Comparison of ENCODE assay signal across 8 mouse cellular contexts in genomic region chr2:170183851-170184174, GRCm38 (mm10). TPM values are rescaled to one million over a fixed set of nuclear protein-coding genes. Genes with fewer than 3 reads are reported as not detected.
DNase-seq lines count a peak whose midpoint lies in the region; ATAC-seq and TF ChIP-seq lines count a peak whose summit lies in the region.

No protein-coding gene starts in this region.

- no peak for ATAC-seq in hindbrain, embryonic 16.5 days

- H3K9me3 ChIP-seq in heart, embryonic 10.5 days: no peaks in the 10 kb centered on the region
- H3K9me3 ChIP-seq in hindbrain, embryonic 16.5 days (ENCODE audit: control insufficient read depth, low read length): no peaks in the 10 kb centered on the region
- H3K9me3 ChIP-seq in midbrain, embryonic 10.5 days (replicated peaks): no peaks in the 10 kb centered on the region

- no peak for TF ChIP-seq POLR2A in bone marrow macrophage, adult 2 months (IDR thresholded peaks at IDR 0.05; ENCODE audit: borderline replicate concordance, low read depth, low read length)

- DNase-seq in heart, embryonic 10.5 days (ENCODE audit: low spot score): no peak
- no peak for DNase-seq in heart, adult 8-10 months (ENCODE audit: low spot score)
- DNase-seq in midbrain, embryonic 10.5 days (ENCODE audit: low spot score): no peak
- no peak for DNase-seq in T-cell, adult 2 months (ENCODE audit: low spot score)
- no peak for DNase-seq in frontal cortex, postnatal 25 days (ENCODE audit: low spot score in 2 of 2)
- DNase-seq in right cerebral cortex, postnatal 36 days (ENCODE audit: low spot score in 2 of 2): no peak

- peak overlapping the region; percentile 70 for H3K4me2 ChIP-seq in hindbrain, embryonic 16.5 days (ENCODE audit: low read length)

- WGBS in heart, embryonic 10.5 days: 75% methylated on average over 4 of the region's 4 CpGs
- 60% methylated on average over 4 of the region's 4 CpGs for WGBS in hindbrain, embryonic 16.5 days
- WGBS in midbrain, embryonic 10.5 days: 83% methylated on average over 4 of the region's 4 CpGs

- peak overlapping the region; percentile 92 for H3K27ac ChIP-seq in heart, embryonic 10.5 days
- H3K27ac ChIP-seq in bone marrow macrophage, adult 2 months (ENCODE audit: insufficient read depth, low read depth, low read length): peak overlapping the region; percentile 89
- no peak overlapping the region for H3K27ac ChIP-seq in hindbrain, embryonic 16.5 days (ENCODE audit: low read depth, low read length)
- H3K27ac ChIP-seq in midbrain, embryonic 10.5 days (replicated peaks): no peak overlapping the region

- H3K9ac ChIP-seq in hindbrain, embryonic 16.5 days (ENCODE audit: low read depth, low read length): no peak overlapping the region

- peak overlapping the region; percentile 69 for H3K4me3 ChIP-seq in heart, embryonic 10.5 days
- peak overlapping the region; percentile 30; the same call in 1 of the 2 replicates for H3K4me3 ChIP-seq in bone marrow macrophage, adult 2 months (ENCODE audit: insufficient read depth, low read length)
- H3K4me3 ChIP-seq in hindbrain, embryonic 16.5 days (ENCODE audit: low read length): peak overlapping the region; percentile 49
- H3K4me3 ChIP-seq in midbrain, embryonic 10.5 days: peak overlapping the region; percentile 66

- H3K4me1 ChIP-seq in heart, embryonic 10.5 days: peaks cover 17% of the 10 kb centered on the region; the same call in 1 of the 2 replicates
- H3K4me1 ChIP-seq in bone marrow macrophage, adult 2 months (ENCODE audit: control insufficient read depth, insufficient read depth, low read length): peaks cover 19% of the 10 kb centered on the region
- no peaks in the 10 kb centered on the region for H3K4me1 ChIP-seq in hindbrain, embryonic 16.5 days (ENCODE audit: control insufficient read depth, insufficient read depth, low read depth, low read length)
- peaks cover 24% of the 10 kb centered on the region for H3K4me1 ChIP-seq in midbrain, embryonic 10.5 days

- H3K27me3 ChIP-seq in heart, embryonic 10.5 days (ENCODE audit: insufficient read depth, poor library complexity, severe bottlenecking): 0 out of 2 replicates have a peak, but pooled peaks cover 3% of the 10 kb centered on the region
- H3K27me3 ChIP-seq in hindbrain, embryonic 16.5 days (replicated peaks; ENCODE audit: control insufficient read depth, insufficient read depth, low read length): no peaks in the 10 kb centered on the region
- peaks cover 9% of the 10 kb centered on the region; the same call in 1 of the 2 replicates for H3K27me3 ChIP-seq in midbrain, embryonic 10.5 days (ENCODE audit: low read depth, poor library complexity, severe bottlenecking)

- no peaks in the 10 kb centered on the region for H3K36me3 ChIP-seq in heart, embryonic 10.5 days
- H3K36me3 ChIP-seq in hindbrain, embryonic 16.5 days (ENCODE audit: control insufficient read depth, insufficient read depth, low read length): no peaks in the 10 kb centered on the region
- H3K36me3 ChIP-seq in midbrain, embryonic 10.5 days: no peaks in the 10 kb centered on the region

- TF ChIP-seq CTCF in bone marrow macrophage, adult 2 months (IDR thresholded peaks at IDR 0.05; ENCODE audit: low read depth, low read length): no peak

RNA-seq across cellular contexts. Expression of gene Zfp217, which starts 35.9 kb away (rescaled TPM):
- 3.2 and 3.7 TPM in 2 replicates for polyA plus RNA-seq in heart, embryonic 10.5 days (2016; fragmentation: Nextera tagmentation; extraction: Ambion mirVana)
- total RNA-seq in heart, adult 8-10 months (2022): 10 to 100 TPM in 1 of 4 experiments, 1 to 10 TPM in 3; 7.4 to 12.0 (median 8.9) TPM
- polyA plus RNA-seq in bone marrow macrophage, adult 2 months (2012; ENCODE audit: insufficient read depth, insufficient read length, missing spikeins): 44.0 and 45.3 TPM in 2 replicates
- 0.92 and 1.0 TPM in 2 replicates for polyA plus RNA-seq in hindbrain, embryonic 16.5 days (2015; fragmentation: Nextera tagmentation; extraction: Ambion mirVana)
- polyA plus RNA-seq in midbrain, embryonic 10.5 days (2016; fragmentation: Nextera tagmentation; extraction: Ambion mirVana): 2.8 and 2.9 TPM in 2 replicates

Comparison
In these comparisons a context has a peak if more than half of its experiments do, and no peak if none do; other contexts are left out.
1. H3K27ac ChIP-seq: peak in heart, embryonic 10.5 days (single experiment) and bone marrow macrophage, adult 2 months (single experiment); none in hindbrain, embryonic 16.5 days (single experiment) and midbrain, embryonic 10.5 days (single experiment).
2. Peak in every context shown above with its lines, with median percentiles within 50 percentile points of each other: H3K4me3 ChIP-seq.